In the genomic region with DNA sequence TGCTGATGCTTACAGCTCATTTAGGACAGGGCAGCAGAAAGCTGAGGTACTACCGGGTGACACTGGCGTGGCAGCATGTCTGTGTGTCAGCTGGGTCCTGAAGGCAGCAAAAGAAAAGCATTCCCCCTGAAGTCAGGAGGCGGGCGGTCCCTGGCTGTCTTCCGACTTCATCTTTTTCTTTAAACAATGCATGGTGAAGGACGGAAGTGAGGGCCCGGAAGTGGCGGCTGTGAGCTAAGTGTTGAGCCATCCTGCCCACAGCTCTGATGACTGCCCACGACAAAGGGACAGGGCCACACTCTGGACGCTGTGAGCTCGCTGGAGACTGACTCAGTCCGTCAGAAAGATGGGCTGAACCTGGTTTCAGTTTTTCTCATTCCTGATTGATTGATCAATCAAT, we compare ENCODE assay signal across 8 mouse cellular contexts. TPM values are rescaled to one million over a fixed set of nuclear protein-coding genes. Genes with fewer than 3 reads are reported as not detected.
DNase-seq lines count a peak whose midpoint lies in the region; ATAC-seq and TF ChIP-seq lines count a peak whose summit lies in the region.

No protein-coding gene starts in this region.

- no peak for ATAC-seq in heart, postnatal 0 days (ENCODE audit: insufficient read depth, low read depth)
- ATAC-seq in liver, embryonic 16.5 days (ENCODE audit: low read depth), result no peak

- 0 out of 2 replicates have a peak overlapping the region, but pooled peaks have one; percentile 9 for H3K27ac ChIP-seq in heart, postnatal 0 days (ENCODE audit: low read depth)
- peak overlapping the region; percentile 62; the same call in 1 of the 2 replicates for H3K27ac ChIP-seq in liver, embryonic 16.5 days (ENCODE audit: low read length)
- H3K27ac ChIP-seq in left cerebral cortex, adult 2 months, result no peak overlapping the region

- no peaks in the 10 kb centered on the region for H3K27me3 ChIP-seq in heart, postnatal 0 days (ENCODE audit: control insufficient read depth, insufficient read depth, low read length)
- no peaks in the 10 kb centered on the region for H3K27me3 ChIP-seq in liver, embryonic 16.5 days (ENCODE audit: control insufficient read depth, insufficient read depth, low read depth, low read length)

- H3K4me3 ChIP-seq in lung, adult 2 months (replicated peaks; ENCODE audit: extremely low read depth, low read depth, low read length), result peak overlapping the region; percentile 57
- peak overlapping the region; percentile 40 for H3K4me3 ChIP-seq in heart, postnatal 0 days (ENCODE audit: low read depth, low read length)
- peak overlapping the region; percentile 59 for H3K4me3 ChIP-seq in liver, embryonic 16.5 days (ENCODE audit: low read depth, low read length)
- H3K4me3 ChIP-seq in left cerebral cortex, adult 2 months, result no peak overlapping the region

- intact Hi-C loops in left cerebral cortex, adult 2 months (cut with DNase I), result loop anchor here (2.0 kb wide), 2 partner anchors 21 to 79 kb away; a partner anchor contains a TSS

- 33% methylated on average over 12 of the region's 12 CpGs for WGBS in lung, adult 2 months
- 29% methylated on average over 12 of the region's 12 CpGs for WGBS in heart, postnatal 0 days
- 10% methylated on average over 12 of the region's 12 CpGs for WGBS in liver, embryonic 16.5 days (ENCODE audit: insufficient replicate concordance)

- H3K9ac ChIP-seq in heart, postnatal 0 days (replicated peaks; ENCODE audit: low read depth, low read length), result peak overlapping the region; percentile 6; the same call in 1 of the 2 replicates
- peak overlapping the region; percentile 57 for H3K9ac ChIP-seq in liver, embryonic 16.5 days (ENCODE audit: low read depth, low read length)

- H3K4me2 ChIP-seq in heart, postnatal 0 days (ENCODE audit: low read depth, low read length), result peak overlapping the region; percentile 57
- peak overlapping the region; percentile 82 for H3K4me2 ChIP-seq in liver, embryonic 16.5 days (ENCODE audit: low read depth, low read length)

- no peak for TF ChIP-seq EP300 in heart, postnatal 0 days (IDR thresholded peaks at IDR 0.05; ENCODE audit: low read depth)

- H3K4me1 ChIP-seq in lung, adult 2 months (ENCODE audit: control insufficient read depth, insufficient read depth, low read length), result peaks cover 12% of the 10 kb centered on the region
- peaks cover 10% of the 10 kb centered on the region for H3K4me1 ChIP-seq in heart, postnatal 0 days (ENCODE audit: control insufficient read depth, insufficient read depth)
- peaks cover 36% of the 10 kb centered on the region for H3K4me1 ChIP-seq in liver, embryonic 16.5 days (ENCODE audit: control insufficient read depth, low read depth, low read length)

- TF ChIP-seq CTCF in lung, adult 2 months (IDR thresholded peaks at IDR 0.05; ENCODE audit: insufficient read depth, low read length), result no peak
- no peak for TF ChIP-seq CTCF in heart, postnatal 0 days (IDR thresholded peaks at IDR 0.05; ENCODE audit: low read depth)
- TF ChIP-seq CTCF in left cerebral cortex, adult 2 months (IDR thresholded peaks at IDR 0.05), result no peak

- no peaks in the 10 kb centered on the region for H3K36me3 ChIP-seq in heart, postnatal 0 days (replicated peaks; ENCODE audit: control insufficient read depth, insufficient read depth, low read length)
- no peaks in the 10 kb centered on the region for H3K36me3 ChIP-seq in liver, embryonic 16.5 days (ENCODE audit: control insufficient read depth, insufficient read depth)

- no peaks in the 10 kb centered on the region for H3K9me3 ChIP-seq in heart, postnatal 0 days (replicated peaks; ENCODE audit: control insufficient read depth, low read length)
- no peaks in the 10 kb centered on the region for H3K9me3 ChIP-seq in liver, embryonic 16.5 days (replicated peaks; ENCODE audit: control insufficient read depth, low read length)

- no peak for DNase-seq in lung, adult 2 months
- DNase-seq in lung, postnatal 25 days (ENCODE audit: low spot score), result no peak
- no peak for DNase-seq in heart, postnatal 0 days (ENCODE audit: low spot score)
- peak; percentile 34 to 73 for DNase-seq in spleen, postnatal 4 days (ENCODE audit: low spot score in 2 of 2)
- no peak for DNase-seq in layer of hippocampus, adult 9-10 months (ENCODE audit: low spot score)
- no peak for DNase-seq in left cerebral cortex, adult 2 months (ENCODE audit: extremely low spot score in 1 of 2, low spot score in 2 of 2)
- no peak for DNase-seq in left cerebral cortex, adult 18-20 months (ENCODE audit: low spot score in 2 of 2)

- TF ChIP-seq POLR2A in lung, adult 2 months (IDR thresholded peaks at IDR 0.05; ENCODE audit: borderline replicate concordance, extremely low read depth, low read depth, low read length), result no peak

RNA-seq across cellular contexts. Expression of a gene that starts 20.8 kb away (rescaled TPM):
- 10.2 and 12.7 TPM in 2 replicates for polyA plus RNA-seq in lung, adult 2 months (2012; rRNA removed)
- 0.85 and 1.7 TPM in 2 replicates for total RNA-seq in heart, postnatal 0 days (2014; rRNA removed; ENCODE audit: low replicate concordance)
- 0.86 and 1.0 TPM in 2 replicates for polyA plus RNA-seq in heart, postnatal 0 days (2015; fragmentation: Nextera tagmentation; extraction: Ambion mirVana)
- polyA plus RNA-seq in liver, embryonic 16.5 days (2015; fragmentation: Nextera tagmentation; extraction: Ambion mirVana), result 1.2 and 1.3 TPM in 2 replicates
- total RNA-seq in left cerebral cortex, adult 2 months (2021), result 1 to 10 TPM; 2.6 to 3.1 TPM
- 1 to 10 TPM; 1.5 to 3.0 TPM for total RNA-seq in left cerebral cortex, adult 18-20 months (2021)

Comparison
In these comparisons a context has a peak if more than half of its experiments do, and no peak if none do; other contexts are left out.
1. DNase-seq: peak in spleen, postnatal 4 days (2 of 2); none in lung, adult 2 months (single experiment), lung, postnatal 25 days (single experiment), heart, postnatal 0 days (single experiment), layer of hippocampus, adult 9-10 months (single experiment), left cerebral cortex, adult 2 months (0 of 2) and left cerebral cortex, adult 18-20 months (0 of 2).